Mouse (Mus musculus) MEL (cell line): ENCODE results near the gene Wdr61. TPM values are rescaled to one million over a fixed set of nuclear protein-coding genes. Genes with fewer than 3 reads are reported as not detected.

Experiments
- DNase-seq: peaks from one replicate; pipeline ENCODE4 v3.0.0; 2011; ENCODE audit warnings: low read depth, low spot score
- H3K27ac ChIP-seq: 2 replicates; pipeline ENCODE4 v1.5.1; 2012; ENCODE audit warnings: low read depth, mild to moderate bottlenecking, control low read depth, low read length, moderate library complexity; ENCODE audit not compliant: control insufficient read depth
- H3K27me3 ChIP-seq, 2 experiments: fragments of 150-350 bp in 1 of 2; sonication (generic) in 1 of 2; 2 replicates each; pipeline ENCODE4 v1.6.1; 2012; ENCODE audit warnings: low read length in 2 of 2, mild to moderate bottlenecking in 2 of 2, improper control_type of control experiment in 1 of 2, moderate library complexity in 1 of 2; ENCODE audit not compliant: insufficient read depth in 2 of 2, control insufficient read depth in 1 of 2
- H3K36me3 ChIP-seq, 2 experiments: 2 replicates each; pipeline ENCODE4 v1.6.1; 2012 to 2014; ENCODE audit warnings: low read length in 2 of 2, improper control_type of control experiment in 1 of 2, inconsistent platforms in 1 of 2, mild to moderate bottlenecking in 1 of 2; ENCODE audit not compliant: insufficient read depth in 2 of 2, control insufficient read depth in 1 of 2
- H3K4me1 ChIP-seq, 2 experiments: fragments of 150-350 bp in 1 of 2; sonication (generic) in 1 of 2; 2 replicates each; pipeline ENCODE4 v1.6.1; 2012; ENCODE audit warnings: low read length in 2 of 2, improper control_type of control experiment in 1 of 2, mild to moderate bottlenecking in 1 of 2; ENCODE audit not compliant: insufficient read depth in 2 of 2, control insufficient read depth in 1 of 2
- H3K4me3 ChIP-seq, 2 experiments: fragments of 150-350 bp in 1 of 2; sonication (generic) in 1 of 2; 2 replicates each; pipeline ENCODE4 v1.5.1; 2012; ENCODE audit warnings: low read depth in 2 of 2, low read length in 2 of 2, mild to moderate bottlenecking in 2 of 2, moderate library complexity in 2 of 2, control low read depth in 1 of 2, improper control_type of control experiment in 1 of 2; ENCODE audit not compliant: control insufficient read depth in 1 of 2, insufficient read depth in 1 of 2
- H3K79me2 ChIP-seq: 2 replicates; pipeline ENCODE4 v1.6.1; 2012; ENCODE audit warnings: mild to moderate bottlenecking, low read length, moderate library complexity; ENCODE audit not compliant: control insufficient read depth, poor library complexity, insufficient read depth
- H3K9ac ChIP-seq: 2 replicates; pipeline ENCODE4 v1.6.1; 2012; ENCODE audit warnings: low read depth, mild to moderate bottlenecking, control low read depth, low read length, moderate library complexity; ENCODE audit not compliant: control insufficient read depth, poor library complexity, severe bottlenecking
- H3K9me3 ChIP-seq: fragments of 150-350 bp; sonication (generic); replicated peaks from 2 replicates; pipeline ENCODE4 v1.6.1; 2012; ENCODE audit warnings: mild to moderate bottlenecking, low read length, improper control_type of control experiment, moderate library complexity; ENCODE audit not compliant: insufficient read depth
- CHD2 ChIP-seq: IDR thresholded peaks from 2 replicates; pipeline ENCODE4 v1.6.1; 2011; ENCODE audit warnings: low read length, improper control_type of control experiment
- E2F4 ChIP-seq: IDR thresholded peaks from 2 replicates; pipeline ENCODE4 v1.6.1; 2011; ENCODE audit warnings: low read depth, low read length, improper control_type of control experiment, borderline replicate concordance
- ELF1 ChIP-seq: IDR thresholded peaks from 2 replicates; pipeline ENCODE4 v1.6.1; 2014; ENCODE audit warnings: low read depth, mild to moderate bottlenecking, inconsistent platforms, low read length, improper control_type of control experiment, moderate library complexity
- EP300 ChIP-seq, 2 experiments: IDR thresholded peaks; 2 replicates each; pipeline ENCODE4 v1.6.1; 2011; ENCODE audit warnings: improper control_type of control experiment in 2 of 2, low read length in 2 of 2, low read depth in 1 of 2, mild to moderate bottlenecking in 1 of 2
- HCFC1 ChIP-seq: IDR thresholded peaks from 2 replicates; pipeline ENCODE4 v1.6.1; 2012; ENCODE audit warnings: low read depth, mild to moderate bottlenecking, inconsistent platforms, low read length, improper control_type of control experiment, moderate library complexity
- KAT2A ChIP-seq: conservative IDR thresholded peaks from 2 replicates; pipeline ENCODE4 v1.6.1; 2012; ENCODE audit warnings: low read depth, low read length, improper control_type of control experiment, inconsistent platforms
- MAFK ChIP-seq: IDR thresholded peaks from 2 replicates; pipeline ENCODE4 v1.6.1; 2011; ENCODE audit warnings: low read depth, mild to moderate bottlenecking, low read length, improper control_type of control experiment, borderline replicate concordance
- MAZ ChIP-seq: IDR thresholded peaks from 2 replicates; pipeline ENCODE4 v1.6.1; 2012; ENCODE audit warnings: low read depth, mild to moderate bottlenecking, inconsistent platforms, low read length, improper control_type of control experiment
- MYC ChIP-seq: IDR thresholded peaks from 2 replicates; pipeline ENCODE4 v1.6.1; 2011; ENCODE audit warnings: low read depth, mild to moderate bottlenecking, low read length, improper control_type of control experiment, moderate library complexity
- NELFE ChIP-seq: IDR thresholded peaks from 2 replicates; pipeline ENCODE4 v1.6.1; 2011; ENCODE audit warnings: low read depth, low read length, improper control_type of control experiment
- NRF1 ChIP-seq: IDR thresholded peaks from 2 replicates; pipeline ENCODE4 v1.6.1; 2014; ENCODE audit warnings: low read depth, mild to moderate bottlenecking, inconsistent platforms, low read length, improper control_type of control experiment, moderate library complexity; ENCODE audit not compliant: poor library complexity, insufficient read depth, severe bottlenecking
- SIN3A ChIP-seq: IDR thresholded peaks from 2 replicates; pipeline ENCODE4 v1.6.1; 2012; ENCODE audit warnings: low read length, improper control_type of control experiment, inconsistent platforms
- SMC3 ChIP-seq: IDR thresholded peaks from 2 replicates; pipeline ENCODE4 v1.6.1; 2011; ENCODE audit warnings: low read depth, low read length, improper control_type of control experiment
- TAL1 ChIP-seq: IDR thresholded peaks from 2 replicates; pipeline ENCODE4 v1.6.1; 2012; ENCODE audit warnings: mild to moderate bottlenecking, inconsistent platforms, low read length, moderate library complexity, mixed read lengths
- UBTF ChIP-seq: IDR thresholded peaks from 2 replicates; pipeline ENCODE4 v1.6.1; 2012; ENCODE audit warnings: low read depth, mild to moderate bottlenecking, inconsistent platforms, low read length, improper control_type of control experiment, moderate library complexity, borderline replicate concordance; ENCODE audit not compliant: insufficient read depth
- USF1 ChIP-seq: IDR thresholded peaks from 2 replicates; pipeline ENCODE4 v1.6.1; 2014; ENCODE audit warnings: low read depth, mild to moderate bottlenecking, inconsistent platforms, low read length, improper control_type of control experiment, moderate library complexity
- ZC3H11A ChIP-seq: IDR thresholded peaks from 2 replicates; pipeline ENCODE4 v1.6.1; 2012; ENCODE audit warnings: low read depth, mild to moderate bottlenecking, inconsistent platforms, low read length, improper control_type of control experiment
- ZMIZ1 ChIP-seq: IDR thresholded peaks from 2 replicates; pipeline ENCODE4 v1.6.1; 2012; ENCODE audit warnings: low read depth, mild to moderate bottlenecking, inconsistent platforms, low read length, improper control_type of control experiment, moderate library complexity
- polyA plus RNA-seq, 2 experiments: library from polyadenylated mRNA; stranded (reverse) in 1 of 2; unstranded in 1 of 2; fragments of >175 nt in 1 of 2; fragments of >200 nt in 1 of 2; gene quantifications; 2 replicates each; pipeline versions ENCODE4 v1.2.1 to v1.2.4; 2012; ENCODE audit warnings: low replicate concordance in 2 of 2, low read depth in 1 of 2; ENCODE audit not compliant: insufficient read length in 2 of 2, insufficient read depth in 1 of 2, missing spikeins in 1 of 2
- total RNA-seq: library from RNA; depleted of rRNA; stranded (reverse); fragments of 300-350 nt; gene quantifications from 2 replicates; pipeline ENCODE4 v1.2.3, GENCODE M21; 2012

The Wdr61 gene
- total and polyA plus RNA-seq, 3 experiments: 182 to 217 TPM; not detected in 1

GRCm38 (mm10) chr9:54751684-54752083 lies 17.4 kb upstream of the Wdr61 start:
- Histone ChIP-seq H3K79me2 (no peaks in the 10 kb centered on the region), H3K27me3 (peaks cover 0 to 4% of the 10 kb centered on the region in 2 experiments; a peak in 1 of 4 replicates), H3K9me3 (no peaks in the 10 kb centered on the region)
- no peak for DNase-seq
- TF ChIP-seq MAFK (peak; percentile 54; the same call in 1 of the 2 replicates), TAL1 (no peak)
- TF ChIP-seq, all 39 proteins: peak for 1
- no peak overlapping the region for H3K9ac ChIP-seq
- H3K27ac ChIP-seq: no peak overlapping the region
- peaks cover 0 to 4% of the 10 kb centered on the region in 2 experiments; a peak in 2 of 4 replicates for H3K4me1 ChIP-seq
- no peaks in the 10 kb centered on the region for H3K36me3 ChIP-seq
- H3K4me3 ChIP-seq: no peak overlapping the region

DNA sequence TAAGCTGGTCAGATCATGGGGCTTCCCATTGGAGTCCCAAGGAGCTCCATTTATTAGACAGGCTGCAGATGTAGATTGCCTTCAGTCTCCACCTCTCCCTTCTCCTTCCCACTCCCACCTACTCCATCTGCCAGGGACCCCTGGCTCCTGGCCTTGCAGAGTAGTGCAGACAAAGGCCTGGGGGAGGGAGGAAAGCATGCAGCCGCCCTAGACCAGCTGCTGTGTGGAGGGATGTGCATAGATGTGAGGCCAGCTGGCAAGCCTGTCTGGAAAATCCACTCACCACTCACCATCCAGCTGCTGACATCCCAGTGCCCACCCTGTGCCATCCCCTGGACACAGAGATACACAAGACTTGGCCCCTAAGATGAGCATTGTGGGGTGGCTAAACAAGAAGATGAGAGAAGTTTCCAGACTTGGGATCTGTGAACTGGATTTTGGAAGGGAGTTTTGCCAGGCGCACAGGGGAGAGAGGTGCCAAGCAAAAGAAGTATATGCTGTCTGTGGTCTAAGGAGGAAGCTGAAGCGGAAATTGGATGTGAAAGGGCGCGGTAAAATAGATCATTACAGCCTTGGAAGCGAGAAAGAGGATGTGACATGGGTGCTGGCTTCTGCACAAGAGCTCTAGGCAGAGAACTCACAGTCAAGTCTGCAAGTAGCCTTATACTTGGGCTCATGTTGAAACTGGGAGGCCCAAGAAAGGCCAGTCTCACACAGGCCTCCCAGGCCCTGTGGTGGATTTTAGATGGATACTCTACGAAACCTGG lies 16.1 kb upstream of the Wdr61 start:
- H3K9me3 ChIP-seq: no peaks in the 10 kb centered on the region
- peak; percentile 17 for DNase-seq
- H3K27me3 ChIP-seq: peaks cover 0 to 2% of the 10 kb centered on the region in 2 experiments; a peak in 1 of 4 replicates
- H3K79me2 ChIP-seq: no peaks in the 10 kb centered on the region
- H3K4me3 ChIP-seq: no peak overlapping the region
- H3K27ac ChIP-seq: no peak overlapping the region
- no peak overlapping the region for H3K9ac ChIP-seq
- TF ChIP-seq KAT2A (no peak), CHD2 (no peak), USF1 (no peak), UBTF (no peak), MYC (no peak), MAZ (no peak), ELF1 (no peak), MAFK (no peak), NRF1 (no peak), NELFE (no peak), SIN3A (no peak), SMC3 (no peak), ZMIZ1 (no peak), TAL1 (no peak), ZC3H11A (no peak), E2F4 (no peak), HCFC1 (no peak), EP300 (IDR thresholded peaks at IDR 0.05; ENCODE audit: low read depth in 1 of 2, low read length in 2 of 2) (no peak)
- peaks cover 0 to 4% of the 10 kb centered on the region in 2 experiments; a peak in 2 of 4 replicates for H3K4me1 ChIP-seq
- H3K36me3 ChIP-seq: no peaks in the 10 kb centered on the region
